Mouse (Mus musculus): ENCODE measurements around the gene Slc6a12. TPM values are rescaled to one million over a fixed set of nuclear protein-coding genes. Genes with fewer than 3 reads are reported as not detected.

Gene Slc6a12
- polyA plus RNA-seq, 1 experiment from 2014 or later, result 3.4 TPM

- H3K36me3 ChIP-seq (ENCODE audit: control insufficient read depth, insufficient read depth), result no peaks in the 10 kb centered on the region
- H3K27ac ChIP-seq (ENCODE audit: low read length), result no peak overlapping the region
- H3K9me3 ChIP-seq (replicated peaks; ENCODE audit: control insufficient read depth, low read length), result no peaks in the 10 kb centered on the region
- H3K4me2 ChIP-seq (ENCODE audit: low read depth, low read length), result no peak overlapping the region
- H3K4me1 ChIP-seq (ENCODE audit: control insufficient read depth, low read depth, low read length), result no peaks in the 10 kb centered on the region
- WGBS (ENCODE audit: insufficient replicate concordance), result 4% methylated on average over 46 of the region's 46 CpGs
- ATAC-seq (ENCODE audit: low read depth), result no peak
- H3K27me3 ChIP-seq (ENCODE audit: control insufficient read depth, insufficient read depth, low read depth, low read length), result peaks cover 31% of the 10 kb centered on the region
- H3K4me3 ChIP-seq (ENCODE audit: low read depth, low read length), result no peak overlapping the region
- no peak overlapping the region for H3K9ac ChIP-seq (ENCODE audit: low read depth, low read length)
Observed at GRCm38 (mm10) chr6:121412558-121413297, 69.9 kb downstream of the Slc6a12 start.

Small RNA genes within 50 kb of the gene (microRNA-seq; reads per million reads assigned to microRNA genes)
- not detected for gene Gm24855

Other genes starting within 250 kb of the Slc6a12 start
- 9.2 and 9.3 TPM in 2 replicates for gene Mical3, start 212.1 kb upstream of the Slc6a12 start, polyA plus RNA-seq (2015; fragmentation: Nextera tagmentation; extraction: Ambion mirVana)
- 5.7 and 7.8 TPM in 2 replicates for gene Pex26, start 159.4 kb upstream of the Slc6a12 start, polyA plus RNA-seq (2015; fragmentation: Nextera tagmentation; extraction: Ambion mirVana)
- 5.3 and 6.2 TPM in 2 replicates for gene Tuba8, start 132.4 kb upstream of the Slc6a12 start, polyA plus RNA-seq (2015; fragmentation: Nextera tagmentation; extraction: Ambion mirVana)
- gene Usp18, start 97.2 kb upstream of the Slc6a12 start, polyA plus RNA-seq (2015; fragmentation: Nextera tagmentation; extraction: Ambion mirVana), result 7.8 and 8.8 TPM in 2 replicates
- gene Slc6a13, start 42.8 kb upstream of the Slc6a12 start, polyA plus RNA-seq (2015; fragmentation: Nextera tagmentation; extraction: Ambion mirVana), result 40.1 and 43.3 TPM in 2 replicates
- not detected in 2 replicates for gene Iqsec3, start 130.6 kb downstream of the Slc6a12 start, polyA plus RNA-seq (2015; fragmentation: Nextera tagmentation; extraction: Ambion mirVana)

Data from liver, embryonic 16.5 days (tissue).